Mouse (Mus musculus) embryo, embryonic 10 days (tissue): ENCODE measurements around the gene Dalrd3.

Source experiments
- DNase-seq: peaks from one replicate; pipeline ENCODE4 v3.0.0-alpha.2; 2015; ENCODE audit warnings: low spot score

Gene Dalrd3

DNA sequence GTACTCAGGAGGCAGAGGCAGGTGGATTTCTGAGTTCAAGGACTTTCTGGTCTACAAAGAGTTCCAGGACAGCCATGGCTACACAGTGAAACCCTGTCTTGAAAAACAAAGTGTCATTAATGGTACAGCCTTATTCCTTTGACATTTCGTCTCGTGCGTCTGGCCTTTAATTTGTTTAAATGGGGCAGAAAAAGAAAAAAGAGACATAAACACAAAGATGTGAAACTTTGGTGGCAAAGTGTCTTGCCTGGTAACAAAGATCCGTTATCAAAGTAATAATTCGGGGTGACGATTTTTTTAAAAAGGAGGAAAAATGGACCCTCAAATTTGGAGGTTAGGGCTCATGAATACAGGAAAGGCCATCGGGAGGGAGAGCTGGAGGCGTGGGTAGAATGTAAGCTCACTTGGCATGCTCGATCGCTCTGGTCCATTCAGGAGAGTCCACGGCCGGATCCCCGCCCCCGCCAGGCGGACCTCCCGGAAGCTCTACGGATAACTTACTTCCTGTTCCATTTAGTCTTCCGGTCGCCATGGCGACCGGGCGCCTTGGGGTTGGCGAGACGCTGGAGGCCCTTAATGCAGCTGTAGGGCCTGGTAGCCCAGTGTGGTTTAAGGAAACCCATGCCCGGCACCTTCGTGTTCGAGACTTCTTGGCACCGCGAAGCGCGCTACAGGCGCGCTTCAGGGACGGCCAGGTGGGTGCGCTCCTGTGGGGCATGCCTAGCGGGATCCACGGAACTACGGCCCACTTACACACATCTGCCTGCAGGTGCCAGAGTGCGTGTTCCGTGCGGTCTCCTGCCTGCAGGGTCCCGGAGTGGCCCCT, at the start of gene Dalrd3:
Dalrd3 (plus strand) TSS at position 506 of the 826 bp plus-strand sequence.
- peak; percentile 92 for DNase-seq

DNA sequence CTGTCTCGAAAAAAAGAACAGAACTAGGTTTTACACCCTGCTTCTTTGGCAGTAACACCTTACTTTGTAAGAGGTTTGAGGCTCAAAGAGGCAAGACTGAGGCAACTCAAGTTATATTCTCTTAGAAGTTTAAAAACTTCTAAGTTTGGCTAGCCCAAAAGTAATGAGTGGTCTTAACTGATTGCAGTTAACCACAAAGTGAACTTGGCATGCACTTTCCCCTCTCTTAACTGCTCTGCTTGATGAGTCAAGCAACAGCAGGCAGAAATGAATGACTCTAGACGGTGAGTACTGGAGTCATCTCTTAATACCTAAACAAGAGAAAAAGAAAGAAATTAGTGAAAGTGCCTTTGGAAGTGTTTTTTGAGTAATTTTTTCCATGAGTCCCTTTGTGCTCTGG, 48.1 kb upstream of the Dalrd3 start:
- no peak for DNase-seq

GRCm38 (mm10) chr9:108523341-108523740, 46.3 kb upstream of the Dalrd3 start:
- DNase-seq, result no peak

DNA sequence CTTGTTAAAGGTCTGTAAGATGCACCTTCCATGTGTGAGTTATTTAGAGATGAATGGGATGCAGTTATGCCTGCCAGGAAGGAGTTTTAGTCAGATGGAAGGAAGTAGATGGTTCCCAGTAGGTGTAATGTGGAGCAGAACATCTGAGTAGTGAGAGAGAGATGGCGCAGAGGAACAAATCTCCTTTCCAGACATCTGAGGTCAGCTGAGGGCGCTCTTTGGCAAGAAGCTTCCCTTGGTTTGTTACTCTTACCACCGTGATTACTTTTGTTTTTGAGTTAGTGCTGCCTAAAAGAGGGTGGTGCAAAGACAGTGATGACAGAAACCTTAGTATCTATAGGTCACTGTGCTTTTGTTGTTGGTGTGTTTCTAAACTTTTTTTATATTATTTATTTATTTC, 44.3 kb upstream of the Dalrd3 start:
- no peak for DNase-seq

- DNase-seq, result no peak
Observed at GRCm38 (mm10) chr9:108530954-108531353, 38.7 kb upstream of the Dalrd3 start.

- no peak for DNase-seq
Observed at GRCm38 (mm10) chr9:108531496-108531895, 38.2 kb upstream of the Dalrd3 start.

DNA sequence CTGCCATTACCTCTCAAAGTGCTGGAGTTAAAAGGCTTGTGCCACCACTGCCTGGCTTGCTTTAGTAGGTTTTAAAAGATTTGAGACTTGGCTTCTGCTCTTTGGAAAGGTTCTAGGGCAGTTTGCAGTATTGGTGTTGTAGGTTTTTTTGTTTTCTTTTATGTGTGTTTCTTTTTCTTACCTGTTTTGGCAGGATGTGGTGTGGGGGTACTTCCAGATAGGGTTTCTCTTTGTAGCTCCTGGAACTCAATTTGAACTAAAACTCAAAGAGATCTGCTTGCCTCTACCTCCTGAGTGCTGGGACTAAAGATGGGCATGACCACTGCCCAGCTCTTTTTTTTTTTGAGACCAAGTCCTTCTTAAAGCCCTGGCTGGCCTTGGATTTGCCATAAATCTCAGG, 28.8 kb upstream of the Dalrd3 start:
- no peak for DNase-seq

GRCm38 (mm10) chr9:108545986-108546385, 23.7 kb upstream of the Dalrd3 start:
- DNase-seq, result no peak

DNA sequence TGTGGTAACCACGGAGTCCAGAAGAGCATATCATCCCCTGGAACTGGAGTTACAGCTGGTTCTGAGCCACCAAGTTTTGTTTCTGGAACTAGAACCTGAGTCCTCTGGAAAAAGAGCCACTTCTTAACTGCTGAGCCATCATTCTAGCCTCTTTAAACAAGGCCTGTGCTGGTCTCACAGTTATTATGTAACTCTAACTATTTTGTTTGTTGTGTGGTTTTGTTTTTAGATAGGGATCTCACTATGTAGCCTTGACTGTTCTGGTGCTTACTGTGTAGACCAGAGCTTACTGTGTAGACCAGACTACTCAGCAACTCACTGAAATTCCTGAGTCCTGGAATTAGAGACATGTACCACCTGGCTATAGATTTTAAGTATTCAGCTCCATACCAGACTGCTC, 22.8 kb upstream of the Dalrd3 start:
- DNase-seq, result no peak

DNA sequence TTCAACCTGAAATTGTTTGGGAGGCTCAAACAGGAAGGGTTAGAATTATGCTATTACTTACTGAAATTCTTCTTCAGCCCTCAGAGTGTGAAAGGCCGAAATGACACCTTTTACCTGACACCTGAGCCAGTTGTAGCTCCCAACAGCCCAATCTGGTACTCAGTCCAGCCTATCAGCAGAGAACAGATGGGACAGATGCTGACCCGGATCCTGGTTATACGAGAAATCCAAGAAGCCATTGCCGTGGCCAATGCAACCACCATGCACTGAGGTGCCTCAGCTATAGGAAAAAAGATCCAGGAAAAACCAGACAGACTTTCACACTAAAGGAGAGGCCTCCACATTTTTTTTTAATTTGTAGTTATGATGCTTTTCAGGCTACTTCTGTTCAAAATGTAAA, 10.5 kb upstream of the Dalrd3 start:
- DNase-seq, result no peak

- DNase-seq, result peak; percentile 100
Observed at GRCm38 (mm10) chr9:108560227-108560841, 9.4 kb upstream of the Dalrd3 start, which contains the start of gene Impdh2. Gene Impdh2, plus strand, starts transcription at chr9:108560286.

DNA sequence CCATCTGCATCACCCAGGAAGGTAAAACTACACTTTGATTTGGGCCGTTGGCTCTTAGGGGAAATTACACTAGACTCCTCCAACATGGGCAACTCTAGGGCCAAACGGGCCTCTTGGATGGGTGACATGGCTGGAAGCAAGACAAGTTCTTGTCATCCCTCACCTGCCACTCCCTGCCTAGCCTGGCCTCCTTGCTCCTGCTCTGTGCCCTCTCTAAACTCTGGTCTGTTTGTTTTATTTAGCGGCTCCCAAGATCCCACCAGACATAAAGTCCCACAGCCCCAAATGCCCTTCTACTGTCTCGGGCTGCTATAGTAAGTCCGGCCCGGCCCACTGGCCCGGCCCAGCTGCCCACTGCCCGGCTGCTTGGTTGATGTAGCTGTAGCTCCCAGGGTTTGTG, 6.0 kb upstream of the Dalrd3 start:
- DNase-seq, result no peak

GRCm38 (mm10) chr9:108564131-108564530, 5.6 kb upstream of the Dalrd3 start:
- no peak for DNase-seq

DNA sequence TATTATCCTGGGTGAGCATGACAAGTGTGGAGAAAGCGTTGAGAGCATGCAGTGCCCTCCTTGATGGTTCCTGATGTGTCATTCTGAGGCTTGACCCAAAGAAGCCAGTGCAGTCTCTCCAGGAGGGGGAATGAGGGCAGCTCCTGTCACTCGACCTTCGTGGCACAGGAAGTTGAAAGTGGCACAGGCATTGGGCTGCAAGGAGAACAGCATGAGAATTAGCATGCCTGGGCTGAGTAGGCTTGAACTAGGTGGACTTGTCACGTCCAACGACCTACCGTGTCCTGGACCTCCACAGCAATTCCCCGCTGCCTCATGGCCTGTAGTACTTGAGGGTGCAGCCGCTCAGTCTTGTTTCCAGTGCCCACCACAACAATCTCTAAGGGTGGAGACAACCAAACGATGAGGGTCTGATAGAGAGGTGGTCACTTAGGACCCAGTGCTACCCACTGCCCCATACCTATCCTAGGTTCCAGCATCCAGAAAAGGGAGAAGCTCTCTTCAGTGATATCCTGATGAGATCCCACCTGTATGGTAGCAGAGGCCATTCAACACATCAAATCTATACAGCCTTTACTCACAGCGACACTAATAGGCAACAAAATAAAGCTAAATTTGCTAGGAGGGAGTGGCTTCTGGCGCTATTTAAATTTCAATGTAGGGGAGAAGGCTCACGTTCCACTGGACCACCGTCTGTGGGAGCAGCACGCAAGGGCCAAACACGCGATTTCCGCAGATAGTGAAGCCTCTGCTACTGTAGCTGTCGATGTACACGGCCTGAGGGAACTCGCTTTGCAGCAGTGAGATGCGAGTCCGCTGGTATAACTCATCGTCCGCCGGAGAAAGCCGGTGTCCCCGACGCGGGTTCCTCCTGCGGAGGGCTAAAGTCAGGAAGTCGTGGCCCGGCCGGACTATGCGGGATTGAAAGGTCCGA, 3.5 kb upstream of the Dalrd3 start:
- no peak for DNase-seq

GRCm38 (mm10) chr9:108566815-108567776, 2.6 kb upstream of the Dalrd3 start, which contains the start of gene Ndufaf3:
Gene Ndufaf3, minus strand, starts transcription at chr9:108567434.
- peak; percentile 98 for DNase-seq

DNA sequence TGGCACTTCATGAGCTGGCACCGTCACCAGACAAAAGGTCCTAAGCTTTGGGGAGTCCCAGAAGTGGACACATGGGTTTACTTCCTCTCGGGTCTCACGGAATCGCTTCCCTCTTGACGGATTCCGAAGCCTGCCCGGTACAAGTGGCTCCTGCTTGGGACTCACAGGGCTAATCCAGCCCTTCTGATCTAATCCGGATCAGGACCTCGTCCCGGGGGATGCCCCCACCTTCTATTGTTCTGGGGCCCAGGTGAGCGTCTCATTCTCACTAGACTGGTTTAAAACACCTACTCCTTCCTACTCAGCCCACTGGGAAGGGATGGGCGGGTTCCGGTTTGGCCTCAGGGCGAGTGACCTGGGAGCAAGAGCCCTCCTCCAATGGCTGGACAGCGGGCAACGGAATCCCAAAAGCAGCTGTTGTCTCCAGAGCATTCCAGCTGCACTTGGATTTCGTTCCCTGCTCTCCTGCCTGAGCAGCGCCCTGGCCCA, 1.7 kb upstream of the Dalrd3 start:
- no peak for DNase-seq

DNA sequence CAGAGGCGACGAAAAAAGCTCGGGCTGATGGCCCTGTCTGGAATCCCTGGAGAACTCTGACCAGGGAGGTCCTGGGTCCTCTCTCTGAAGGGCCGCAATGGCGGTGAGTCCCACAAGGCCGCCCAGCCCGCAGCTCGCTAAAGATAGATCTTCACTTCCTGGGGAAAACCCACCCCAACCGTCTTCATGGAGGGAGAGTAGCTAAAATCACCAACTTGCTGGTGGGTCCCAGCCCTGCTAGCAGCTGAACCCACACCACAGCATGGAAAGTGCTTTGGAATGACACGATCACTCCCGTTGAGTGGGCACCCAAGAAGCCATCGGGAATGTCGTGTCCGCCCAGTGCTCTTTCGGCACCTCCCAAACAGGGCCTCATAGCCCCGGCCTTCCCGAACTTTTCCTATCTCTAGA, 1.2 kb upstream of the Dalrd3 start:
- DNase-seq, result no peak

- peak; percentile 92 for DNase-seq
Observed at GRCm38 (mm10) chr9:108570207-108570896, 666 bp downstream of the Dalrd3 start.

- DNase-seq, result no peak
Observed at GRCm38 (mm10) chr9:108571401-108571973, 1.8 kb downstream of the Dalrd3 start.

GRCm38 (mm10) chr9:108572321-108572720, 2.6 kb downstream of the Dalrd3 start:
- no peak for DNase-seq
